Mouse (Mus musculus) large intestine, adult 2 months (tissue): Measurements from ENCODE around the gene Gm3646. TPM values are rescaled to one million over a fixed set of nuclear protein-coding genes. Genes with fewer than 3 reads are reported as not detected.

Experiments
- DNase-seq: peaks from one replicate; pipeline ENCODE4 v3.0.0-alpha.2; 2012; ENCODE audit warnings: low read depth, low spot score
- WGBS: fragments of 180-500 bp; shearing (Covaris S2); methylation state at CpG from one replicate; pipeline ENCODE4 v1.1.7; 2018; 5-methylcytosine and 5-hydroxymethylcytosine counted together
- polyA plus RNA-seq: library from polyadenylated mRNA; depleted of rRNA; stranded (reverse); fragments of >200 nt; gene quantifications from 2 replicates; pipeline ENCODE4 v1.2.3, GENCODE M21; 2012

Gm3646 gene
- polyA plus RNA-seq, 1 experiment: not detected

- no peak for DNase-seq
- 85% methylated on average over 3 of the region's 3 CpGs for WGBS
Measured at GRCm38 (mm10) chr1:39796765-39797164, 8.4 kb downstream of the Gm3646 start.

GRCm38 (mm10) chr1:39784632-39785031, 20.5 kb downstream of the Gm3646 start:
- 76% methylated on average over 5 of the region's 5 CpGs for WGBS
- DNase-seq: no peak

DNA sequence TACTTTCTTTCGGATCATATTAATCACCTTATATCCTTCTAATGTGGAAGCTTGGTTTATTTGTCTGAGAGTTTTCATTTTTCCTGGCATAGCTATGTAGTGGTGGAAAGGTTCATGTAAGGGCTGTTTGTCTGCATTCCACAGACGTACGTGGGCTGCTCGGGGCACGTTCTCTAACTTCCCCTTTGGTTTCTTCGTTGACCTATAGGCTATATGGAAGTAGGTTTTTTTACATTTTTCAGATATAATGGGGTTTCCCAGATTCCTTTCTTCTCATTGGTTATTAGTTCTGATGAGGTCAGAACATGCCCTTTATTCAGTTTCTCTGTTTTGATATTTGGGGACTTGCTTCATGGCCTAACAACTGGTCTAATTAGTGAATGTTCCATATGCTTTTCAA, 23.3 kb downstream of the Gm3646 start:
- 86% methylated on average over 6 of the region's 6 CpGs for WGBS
- no peak for DNase-seq

- WGBS: 66% methylated on average over 16 of the region's 16 CpGs
- no peak for DNase-seq
Measured at GRCm38 (mm10) chr1:39779111-39779980, 25.8 kb downstream of the Gm3646 start.

DNA sequence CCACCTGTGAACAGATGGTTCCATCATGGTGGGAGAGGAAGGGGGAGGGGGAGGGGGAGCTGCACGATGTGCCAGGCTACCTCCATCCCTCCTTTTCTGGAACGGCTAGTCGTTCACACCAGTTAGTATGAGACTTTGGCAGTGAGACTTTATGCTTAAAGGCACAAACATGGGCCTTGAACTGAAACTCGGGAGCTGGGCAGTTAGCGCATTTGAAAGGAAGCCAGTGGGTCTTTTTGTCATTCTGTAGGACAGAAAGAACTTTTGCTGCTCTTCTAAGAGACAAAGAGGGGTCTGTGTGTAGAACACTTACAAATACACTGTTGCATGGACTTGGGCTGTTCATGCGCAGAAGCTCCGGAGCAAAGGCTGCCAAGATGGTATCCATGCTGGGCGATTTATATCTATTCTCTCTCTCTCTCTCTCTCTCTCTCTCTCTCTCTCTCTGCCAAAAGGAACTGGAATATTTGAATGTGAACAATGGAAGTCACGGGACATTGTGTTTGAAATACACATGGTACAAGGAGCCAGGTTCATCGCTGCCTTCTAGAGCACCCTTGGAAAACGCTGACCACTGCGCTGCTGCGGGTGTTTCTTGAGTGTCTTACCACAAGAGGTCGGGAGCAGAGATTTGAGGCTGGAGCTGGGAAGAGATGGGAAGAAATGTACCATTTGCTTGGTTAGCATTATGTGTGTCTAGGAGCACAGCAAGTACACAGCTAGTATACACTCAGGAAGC, 31.0 kb downstream of the Gm3646 start:
- no peak for DNase-seq
- 86% methylated on average over 14 of the region's 14 CpGs for WGBS

- no peak for DNase-seq
- WGBS: 79% methylated on average over 5 of the region's 5 CpGs
Measured at GRCm38 (mm10) chr1:39773551-39773950, 31.6 kb downstream of the Gm3646 start.

- no peak for DNase-seq
- WGBS: 58% methylated on average over 3 of the region's 3 CpGs
Measured at GRCm38 (mm10) chr1:39772401-39773095, 32.6 kb downstream of the Gm3646 start.

GRCm38 (mm10) chr1:39770436-39770835, 34.7 kb downstream of the Gm3646 start:
- 68% methylated on average over 5 of the region's 5 CpGs for whole genome bisulfite sequencing
- no peak for DNase-seq

- 72% methylated on average over 3 of the region's 3 CpGs for WGBS
- no peak for DNase-seq
Measured at GRCm38 (mm10) chr1:39768017-39768416, 37.1 kb downstream of the Gm3646 start.

DNA sequence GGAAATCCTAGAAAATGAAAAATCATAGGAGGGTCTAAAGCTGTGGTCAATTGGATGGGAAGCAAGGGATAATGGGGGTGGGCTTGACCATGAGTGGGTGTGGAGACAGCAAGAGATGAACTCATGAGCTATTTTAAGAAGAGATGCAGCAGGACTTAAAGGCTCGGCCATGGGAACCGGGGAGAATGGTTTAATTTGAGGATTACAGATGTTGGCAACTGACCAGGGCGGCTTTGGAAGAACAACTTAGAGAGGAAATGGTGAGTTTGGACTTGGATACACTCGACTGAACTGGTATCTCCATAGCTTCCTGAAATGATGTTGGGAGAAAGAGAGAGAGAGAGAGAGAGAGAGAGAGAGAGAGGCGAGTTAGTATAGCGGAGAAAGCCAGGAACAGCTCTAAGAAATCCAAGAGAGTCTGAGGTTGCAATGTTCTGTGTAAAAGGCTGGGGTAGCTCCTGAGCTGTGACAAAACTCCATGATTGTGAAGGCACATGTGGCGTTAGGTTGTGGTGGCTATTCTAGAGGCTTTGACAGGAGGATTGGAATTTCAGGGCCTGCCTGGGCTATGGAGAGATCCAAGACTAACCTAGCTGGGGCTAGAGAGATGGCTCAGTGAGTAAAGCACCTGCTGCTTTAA, 39.2 kb downstream of the Gm3646 start:
- DNase-seq: no peak
- WGBS: 68% methylated on average over 7 of the region's 7 CpGs

DNA sequence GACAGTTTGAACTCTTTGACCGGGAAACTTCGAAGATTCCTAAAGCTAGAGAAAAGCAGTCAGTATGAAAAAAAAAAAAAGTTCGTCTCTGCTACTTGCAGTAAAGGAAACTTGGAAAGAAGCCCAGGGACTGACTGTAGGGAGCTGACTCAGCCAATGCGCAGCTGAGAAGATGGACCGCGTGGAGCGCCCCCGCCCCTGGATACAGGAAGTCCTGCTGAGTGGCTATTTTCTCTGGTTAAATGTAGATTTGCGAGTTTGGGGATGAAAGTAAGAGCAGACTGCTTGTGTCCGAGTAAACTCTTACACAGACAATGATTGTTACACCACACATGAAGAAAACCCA, 43.1 kb downstream of the Gm3646 start:
- under 1% methylated on average over 10 of the region's 10 CpGs for WGBS
- DNase-seq: peak; percentile 32

DNA sequence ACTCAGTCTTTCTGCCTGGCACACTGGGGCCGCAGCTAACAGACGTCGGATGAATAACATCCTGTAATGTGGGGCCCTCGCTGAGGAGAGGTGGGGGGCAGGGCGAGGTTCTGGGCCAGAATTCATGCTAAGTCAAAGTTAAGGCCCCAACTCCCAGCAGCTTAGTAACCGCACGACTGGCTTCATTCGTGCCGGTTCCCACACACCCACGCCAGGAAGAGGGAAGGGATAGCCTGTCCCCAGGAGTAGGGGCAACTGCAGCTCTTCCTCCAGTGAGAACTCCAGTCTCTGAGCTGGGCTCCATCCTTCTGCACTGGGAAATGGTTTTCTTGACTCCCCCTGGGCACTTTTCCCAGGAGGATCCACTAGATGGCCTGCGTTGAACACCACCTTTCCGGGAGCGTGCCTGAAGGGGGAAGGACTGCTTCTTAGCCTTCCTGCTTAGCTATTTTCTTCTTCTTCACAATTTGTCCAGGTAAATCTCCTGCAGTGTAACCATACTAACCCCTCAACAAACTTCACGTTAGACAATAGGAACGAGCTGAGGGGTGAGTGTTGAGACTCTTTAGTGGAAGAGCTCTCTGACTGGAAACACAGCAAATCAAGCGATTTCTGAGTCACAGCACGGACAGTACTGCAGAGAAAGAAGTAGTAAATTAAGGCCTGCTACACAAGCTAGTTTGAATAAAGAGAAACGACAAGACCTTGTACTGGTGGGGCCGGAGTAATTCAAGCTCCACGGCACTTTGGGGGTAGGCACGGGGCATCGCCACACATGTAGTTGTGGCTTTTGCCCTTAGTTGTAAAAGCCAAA, 43.7 kb downstream of the Gm3646 start:
- WGBS: 2% methylated on average over 22 of the region's 22 CpGs
- peak; percentile 25 for DNase-seq

- WGBS: 76% methylated on average over 6 of the region's 6 CpGs
- no peak for DNase-seq
Measured at GRCm38 (mm10) chr1:39760181-39760715, 44.9 kb downstream of the Gm3646 start.

DNA sequence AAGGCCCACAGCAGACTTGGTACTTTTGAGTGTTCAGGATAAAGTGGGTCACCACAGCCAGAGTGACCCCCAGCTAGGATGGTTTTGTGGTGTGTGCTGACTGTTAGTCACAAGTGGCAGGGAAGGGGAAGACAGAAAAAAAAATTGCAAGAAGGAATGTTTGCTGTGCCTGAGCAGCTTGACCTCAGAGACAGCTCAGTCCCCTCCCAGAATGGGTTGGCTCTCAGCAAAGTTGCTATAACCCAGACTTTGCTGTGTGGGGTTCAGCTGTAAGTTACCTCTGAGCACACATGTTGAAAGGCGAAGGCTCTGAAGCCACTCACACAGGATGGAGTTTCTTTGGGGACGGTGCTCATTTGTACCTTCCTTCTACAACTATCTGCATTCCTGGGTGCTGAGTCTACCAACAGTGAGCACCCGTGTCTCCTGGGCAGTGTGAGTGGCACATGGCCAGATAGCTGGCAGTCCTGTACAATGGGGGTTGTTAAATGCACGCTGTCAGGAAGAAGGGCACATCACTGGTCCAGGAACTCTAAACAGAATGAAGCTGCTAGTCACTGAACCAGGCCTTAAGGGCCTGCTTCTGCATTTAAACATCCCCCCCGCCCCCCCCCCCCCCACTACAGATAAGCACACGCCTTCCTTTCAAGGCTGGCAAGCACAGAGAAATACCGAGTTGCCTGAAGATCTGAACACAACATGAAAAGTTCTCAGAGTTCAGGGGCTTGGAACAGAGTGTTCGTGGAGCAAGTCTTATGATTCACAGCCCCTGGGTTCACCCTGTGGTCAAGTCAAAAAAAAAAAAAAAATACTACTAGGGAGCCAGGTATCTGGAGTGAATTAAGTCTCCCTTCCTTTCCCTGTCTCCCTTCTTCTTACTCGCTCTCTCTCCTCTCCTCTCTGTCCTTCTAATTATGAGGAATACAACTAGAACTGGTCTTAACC, 45.6 kb downstream of the Gm3646 start:
- WGBS: 38% methylated on average over 9 of the region's 9 CpGs
- DNase-seq: no peak

- no peak for DNase-seq
- 73% methylated on average over 9 of the region's 9 CpGs for WGBS
Measured at GRCm38 (mm10) chr1:39758244-39758643, 46.9 kb downstream of the Gm3646 start.

DNA sequence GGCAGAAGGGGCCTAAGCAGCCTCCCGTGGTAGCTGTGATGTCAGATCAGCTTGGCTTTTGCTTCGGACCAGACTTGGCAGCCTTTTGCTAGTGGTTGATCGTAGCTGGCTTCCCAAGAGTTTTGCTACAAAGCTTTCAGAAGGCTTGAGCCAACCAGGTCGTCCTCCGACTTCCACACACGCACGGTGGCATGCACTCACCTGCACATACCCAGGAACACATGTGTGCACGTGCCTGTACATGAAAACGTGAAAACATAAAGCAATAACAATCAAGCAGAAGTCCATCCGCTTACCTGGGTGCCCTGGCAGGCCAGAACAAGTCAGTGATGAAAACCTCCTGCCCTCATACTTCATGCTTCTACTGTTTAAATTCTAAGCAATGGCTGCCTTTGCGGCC, 48.2 kb downstream of the Gm3646 start:
- WGBS: 83% methylated on average over 11 of the region's 11 CpGs
- no peak for DNase-seq

DNA sequence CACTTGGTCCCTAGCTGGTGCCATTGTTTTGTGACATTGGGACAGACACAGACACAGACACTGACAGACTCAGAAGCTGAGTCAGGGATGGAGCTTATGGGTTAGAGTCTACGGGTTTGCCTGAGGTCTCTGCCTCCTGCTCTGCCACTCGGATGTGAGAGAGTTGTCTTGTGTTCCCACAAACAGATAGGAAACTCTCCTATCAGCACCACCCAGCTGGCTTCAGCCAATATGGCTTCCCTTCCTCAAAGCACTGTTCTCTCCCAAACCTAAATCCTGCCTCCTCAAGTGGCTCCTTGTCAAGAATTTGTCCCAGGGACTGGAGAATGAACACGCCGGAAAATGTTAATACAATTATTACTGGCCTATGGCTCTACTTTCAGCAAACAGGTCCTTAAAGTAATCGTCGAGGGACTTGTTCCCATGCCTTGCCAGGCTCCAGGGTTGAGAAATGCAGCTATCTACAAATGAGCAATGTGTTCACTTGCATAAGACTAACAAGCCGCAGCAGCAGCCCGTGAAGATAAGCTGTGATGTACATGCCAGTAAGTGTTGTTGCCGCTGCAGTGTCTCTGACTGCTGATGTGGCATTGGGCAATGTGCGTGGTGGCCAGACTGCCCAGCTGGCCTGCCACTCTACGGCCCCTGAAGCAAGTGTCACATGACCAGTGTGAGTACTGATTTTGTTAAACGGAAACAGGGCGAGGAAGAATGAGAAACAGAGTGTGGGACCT, 50.7 kb downstream of the Gm3646 start:
- DNase-seq: no peak

More for the DNA sequence above, 50.7 kb downstream of the Gm3646 start:
- WGBS: 72% methylated on average over 13 of the region's 13 CpGs
